Mouse (Mus musculus) CH12.LX (cell line): ENCODE data around the gene Vmn1r215. TPM values are rescaled to one million over a fixed set of nuclear protein-coding genes. Genes with fewer than 3 reads are reported as not detected.

Experiments used
- DNase-seq: peaks from one replicate; pipeline ENCODE4 v3.0.0-alpha.2; 2013; ENCODE audit errors: extremely low read depth
- H3K27ac ChIP-seq: 2 replicates; pipeline ENCODE4 v1.5.1; 2012; ENCODE audit warnings: low read depth, mild to moderate bottlenecking, control low read depth, moderate library complexity; ENCODE audit not compliant: insufficient read depth
- H3K27me3 ChIP-seq: replicated peaks from 2 replicates; pipeline ENCODE3; 2012; ENCODE audit warnings: inconsistent platforms
- H3K36me3 ChIP-seq, 2 experiments: replicated peaks in 1 of 2; 2 replicates each; pipeline versions ENCODE3 to v1.6.1; 2012; ENCODE audit warnings: inconsistent platforms in 1 of 2, low read length in 1 of 2, mild to moderate bottlenecking in 1 of 2, mixed read lengths in 1 of 2, moderate library complexity in 1 of 2; ENCODE audit not compliant: control insufficient read depth in 1 of 2, insufficient read depth in 1 of 2
- H3K4me1 ChIP-seq, 2 experiments: 2 replicates each; pipeline ENCODE4 v1.6.1; 2012; ENCODE audit warnings: inconsistent platforms in 1 of 2, moderate library complexity in 1 of 2; ENCODE audit not compliant: insufficient read depth in 2 of 2, control insufficient read depth in 1 of 2
- H3K4me2 ChIP-seq: 2 replicates; pipeline ENCODE4 v1.6.1; 2012; ENCODE audit warnings: low read depth, mild to moderate bottlenecking, control low read depth; ENCODE audit not compliant: poor library complexity, insufficient read depth, severe bottlenecking
- H3K4me3 ChIP-seq, 3 experiments: fragments of 150-350 bp in 1 of 3; sonication (generic) in 1 of 3; replicated peaks in 1 of 3; 2 replicates each; pipeline versions ENCODE3 to v1.5.1; 2011 to 2012; ENCODE audit warnings: low read depth in 2 of 3, low read length in 2 of 3, mild to moderate bottlenecking in 2 of 3, moderate library complexity in 2 of 3, control low read depth in 1 of 3, improper control_type of control experiment in 1 of 3, inconsistent platforms in 1 of 3, mixed read lengths in 1 of 3; ENCODE audit not compliant: poor library complexity in 1 of 3
- H3K79me2 ChIP-seq: replicated peaks from 2 replicates; pipeline ENCODE4 v1.6.1; 2012; ENCODE audit warnings: mild to moderate bottlenecking, moderate library complexity; ENCODE audit not compliant: control insufficient read depth, poor library complexity, insufficient read depth, severe bottlenecking; ENCODE audit errors: extremely low read depth
- H3K9ac ChIP-seq: 2 replicates; pipeline ENCODE4 v1.6.1; 2012; ENCODE audit warnings: low read depth, mild to moderate bottlenecking, control low read depth, moderate library complexity; ENCODE audit not compliant: insufficient read depth
- H3K9me3 ChIP-seq: replicated peaks from 2 replicates; pipeline ENCODE3; 2012; ENCODE audit warnings: low read length, inconsistent platforms, mixed read lengths
- CHD1 ChIP-seq: IDR thresholded peaks from 2 replicates; pipeline ENCODE4 v1.6.1; 2012; ENCODE audit warnings: low read depth, low read length, improper control_type of control experiment, inconsistent platforms
- CTCF ChIP-seq, 2 experiments: IDR thresholded peaks in 1 of 2; conservative IDR thresholded peaks in 1 of 2; 2 replicates each; pipeline ENCODE4 v1.5.1; 2011 to 2012; ENCODE audit warnings: low read depth in 2 of 2, low read length in 2 of 2, improper control_type of control experiment in 1 of 2, inconsistent platforms in 1 of 2, mild to moderate bottlenecking in 1 of 2, moderate library complexity in 1 of 2
- E2F4 ChIP-seq: IDR thresholded peaks from 2 replicates; pipeline ENCODE4 v1.6.1; 2011; ENCODE audit warnings: low read depth, low read length, improper control_type of control experiment; ENCODE audit not compliant: insufficient replicate concordance
- ELF1 ChIP-seq: IDR thresholded peaks from 2 replicates; pipeline ENCODE4 v1.6.1; 2014; ENCODE audit warnings: low read depth, mild to moderate bottlenecking, inconsistent platforms, low read length, improper control_type of control experiment
- EP300 ChIP-seq: IDR thresholded peaks from 2 replicates; pipeline ENCODE4 v1.6.1; 2011; ENCODE audit warnings: low read length, improper control_type of control experiment
- GABPA ChIP-seq: IDR thresholded peaks from 2 replicates; pipeline ENCODE4 v1.6.1; 2012; ENCODE audit warnings: low read depth, low read length, improper control_type of control experiment, inconsistent platforms; ENCODE audit not compliant: insufficient replicate concordance
- HCFC1 ChIP-seq: IDR thresholded peaks from 2 replicates; pipeline ENCODE4 v1.6.1; 2012; ENCODE audit warnings: low read depth, mild to moderate bottlenecking, inconsistent platforms, low read length, improper control_type of control experiment
- IRF4 ChIP-seq: IDR thresholded peaks from 2 replicates; pipeline ENCODE4 v1.6.1; 2014; ENCODE audit warnings: low read depth, mild to moderate bottlenecking, inconsistent platforms, low read length, improper control_type of control experiment
- MEF2A ChIP-seq: IDR thresholded peaks from 2 replicates; pipeline ENCODE4 v1.6.1; 2014; ENCODE audit warnings: low read depth, mild to moderate bottlenecking, inconsistent platforms, low read length, improper control_type of control experiment, borderline replicate concordance
- NELFE ChIP-seq: IDR thresholded peaks from 2 replicates; pipeline ENCODE4 v1.6.1; 2011; ENCODE audit warnings: low read depth, low read length, improper control_type of control experiment
- POLR2A ChIP-seq: IDR thresholded peaks from 2 replicates; pipeline ENCODE4 v1.6.1; 2011; ENCODE audit warnings: low read depth, mild to moderate bottlenecking, improper control_type of control experiment, low read length
- POLR2AphosphoS2 ChIP-seq: IDR thresholded peaks from 2 replicates; pipeline ENCODE4 v1.6.1; 2011; ENCODE audit warnings: low read depth, low read length, improper control_type of control experiment
- ZC3H11A ChIP-seq: IDR thresholded peaks from 2 replicates; pipeline ENCODE4 v1.6.1; 2012; ENCODE audit warnings: low read depth, mild to moderate bottlenecking, inconsistent platforms, low read length, improper control_type of control experiment
- ZMIZ1 ChIP-seq: IDR thresholded peaks from 2 replicates; pipeline ENCODE4 v1.6.1; 2012; ENCODE audit warnings: low read depth, mild to moderate bottlenecking, inconsistent platforms, low read length, improper control_type of control experiment
- ZNF384 ChIP-seq: IDR thresholded peaks from 2 replicates; pipeline ENCODE4 v1.6.1; 2012; ENCODE audit warnings: low read depth, low read length, improper control_type of control experiment, inconsistent platforms
- dilution Hi-C: fragments of 300-500 bp; cut with MboI; formaldehyde crosslinking; loops from 2 replicates; pipeline ENCODE4 v1.14.3; 2020; ENCODE audit warnings: low sequenced_read_pairs; ENCODE audit not compliant: extremely low pct_unique_long_range_greater_than_20kb, extremely low pct_ligation_motif_present
- in situ Hi-C: fragments of 300-500 bp; cut with MboI; formaldehyde crosslinking; loops from 3 replicates; pipeline ENCODE4 v1.14.3; 2019; ENCODE audit warnings: low sequenced_read_pairs, low pct_ligation_motif_present, low pct_unique_long_range_greater_than_20kb, mixed read lengths
- polyA plus RNA-seq: library from polyadenylated mRNA; unstranded; fragments of >175 nt; gene quantifications from 2 replicates; pipeline ENCODE4 v1.2.1, GENCODE M21; 2012; ENCODE audit warnings: low read depth; ENCODE audit not compliant: insufficient read length
- total RNA-seq, 2 experiments: library from RNA; depleted of rRNA; stranded (reverse); fragments of 300-350 nt in 1 of 2; fragments of >200 nt in 1 of 2; gene quantifications; 2 replicates each; pipeline ENCODE4 v1.2.3; 2012 to 2014

The Vmn1r215 gene
- total and polyA plus RNA-seq, 3 experiments: not detected

DNA sequence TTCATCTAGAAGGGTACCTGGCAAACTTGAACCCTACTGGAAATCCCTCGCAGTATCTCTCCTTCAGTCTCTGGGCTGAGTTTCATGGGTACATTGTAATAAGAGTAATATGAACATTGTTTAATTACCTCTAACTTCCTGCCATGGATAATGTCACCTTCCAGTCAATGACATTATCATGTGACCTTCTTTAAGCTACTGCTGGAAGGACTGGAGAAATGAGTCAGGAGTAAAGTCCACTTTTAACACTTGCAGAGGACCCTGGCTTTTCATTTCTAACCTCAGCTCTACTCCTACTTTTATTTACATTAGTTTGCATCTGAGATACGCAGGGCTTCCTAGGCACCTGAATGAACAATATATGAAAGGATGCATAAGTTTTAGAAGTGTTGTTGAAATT is 52.8 kb downstream of the Vmn1r215 start:
- Histone ChIP-seq H3K4me3 (no peak overlapping the region), H3K9me3 (no peaks in the 10 kb centered on the region), H3K27ac (no peak overlapping the region), H3K4me2 (no peak overlapping the region), H3K9ac (no peak overlapping the region), H3K36me3 (no peaks in the 10 kb centered on the region), H3K79me2 (no peaks in the 10 kb centered on the region), H3K27me3 (no peaks in the 10 kb centered on the region), H3K4me1 (no peaks in the 10 kb centered on the region)
- no peak for DNase-seq
- dilution Hi-C loops: no loop called here
- TF ChIP-seq ZC3H11A (no peak), HCFC1 (no peak), E2F4 (no peak), IRF4 (no peak), EP300 (no peak), POLR2AphosphoS2 (no peak), NELFE (no peak), POLR2A (no peak), ZMIZ1 (no peak), ELF1 (no peak), MEF2A (no peak), ZNF384 (no peak), CHD1 (no peak), CTCF (conservative IDR thresholded peaks at IDR 0.05 in 1 of 2, IDR thresholded peaks at IDR 0.05 in 1 of 2; ENCODE audit: low read depth in 2 of 2, low read length in 2 of 2) (no peak), GABPA (no peak)
- in situ Hi-C loops: no loop called here

Other genes with a start within 250 kb of the Vmn1r215 start
- gene Vmn1r210, start 236.7 kb upstream of the Vmn1r215 start, total RNA-seq (2012; rRNA removed): not detected in 2 replicates
- gene Vmn1r210, start 236.7 kb upstream of the Vmn1r215 start, total RNA-seq (2014; rRNA removed): not detected in 2 replicates
- gene Vmn1r210, start 236.7 kb upstream of the Vmn1r215 start, polyA plus RNA-seq: not detected in 2 replicates
- gene Vmn1r211, start 210.5 kb upstream of the Vmn1r215 start, total RNA-seq (2012; rRNA removed): not detected in 2 replicates
- gene Vmn1r211, start 210.5 kb upstream of the Vmn1r215 start, total RNA-seq (2014; rRNA removed): not detected in 2 replicates
- not detected in 2 replicates for gene Vmn1r211, start 210.5 kb upstream of the Vmn1r215 start, polyA plus RNA-seq
- gene Vmn1r212, start 183.8 kb upstream of the Vmn1r215 start, total RNA-seq (2012; rRNA removed): not detected in 2 replicates
- gene Vmn1r212, start 183.8 kb upstream of the Vmn1r215 start, total RNA-seq (2014; rRNA removed): not detected in 2 replicates
- not detected in 2 replicates for gene Vmn1r212, start 183.8 kb upstream of the Vmn1r215 start, polyA plus RNA-seq
- gene Vmn1r213, start 60.4 kb upstream of the Vmn1r215 start, total RNA-seq (2012; rRNA removed): not detected in 2 replicates
- gene Vmn1r213, start 60.4 kb upstream of the Vmn1r215 start, total RNA-seq (2014; rRNA removed): not detected in 2 replicates
- gene Vmn1r213, start 60.4 kb upstream of the Vmn1r215 start, polyA plus RNA-seq: not detected in 2 replicates
- gene Vmn1r214, start 37.6 kb upstream of the Vmn1r215 start, total RNA-seq (2012; rRNA removed): not detected in 2 replicates
- gene Vmn1r214, start 37.6 kb upstream of the Vmn1r215 start, total RNA-seq (2014; rRNA removed): not detected in 2 replicates
- not detected in 2 replicates for gene Vmn1r214, start 37.6 kb upstream of the Vmn1r215 start, polyA plus RNA-seq
- gene Vmn1r217, start 50.2 kb downstream of the Vmn1r215 start, total RNA-seq (2012; rRNA removed): not detected in 2 replicates
- not detected in 2 replicates for gene Vmn1r217, start 50.2 kb downstream of the Vmn1r215 start, total RNA-seq (2014; rRNA removed)
- not detected in 2 replicates for gene Vmn1r217, start 50.2 kb downstream of the Vmn1r215 start, polyA plus RNA-seq
- gene Vmn1r218, start 65.1 kb downstream of the Vmn1r215 start, total RNA-seq (2012; rRNA removed): not detected in 2 replicates
- not detected in 2 replicates for gene Vmn1r218, start 65.1 kb downstream of the Vmn1r215 start, total RNA-seq (2014; rRNA removed)
- not detected in 2 replicates for gene Vmn1r218, start 65.1 kb downstream of the Vmn1r215 start, polyA plus RNA-seq
- not detected in 2 replicates for gene Vmn1r219, start 91.3 kb downstream of the Vmn1r215 start, total RNA-seq (2012; rRNA removed)
- not detected in 2 replicates for gene Vmn1r219, start 91.3 kb downstream of the Vmn1r215 start, total RNA-seq (2014; rRNA removed)
- gene Vmn1r219, start 91.3 kb downstream of the Vmn1r215 start, polyA plus RNA-seq: not detected in 2 replicates
- not detected in 2 replicates for gene Vmn1r220, start 120.0 kb downstream of the Vmn1r215 start, total RNA-seq (2012; rRNA removed)
- gene Vmn1r220, start 120.0 kb downstream of the Vmn1r215 start, total RNA-seq (2014; rRNA removed): not detected in 2 replicates
- gene Vmn1r220, start 120.0 kb downstream of the Vmn1r215 start, polyA plus RNA-seq: not detected in 2 replicates
- not detected in 2 replicates for gene Vmn1r221, start 146.1 kb downstream of the Vmn1r215 start, total RNA-seq (2012; rRNA removed)
- gene Vmn1r221, start 146.1 kb downstream of the Vmn1r215 start, total RNA-seq (2014; rRNA removed): not detected in 2 replicates
- gene Vmn1r221, start 146.1 kb downstream of the Vmn1r215 start, polyA plus RNA-seq: not detected in 2 replicates
- gene Vmn1r222, start 167.9 kb downstream of the Vmn1r215 start, total RNA-seq (2012; rRNA removed): not detected in 2 replicates
- not detected in 2 replicates for gene Vmn1r222, start 167.9 kb downstream of the Vmn1r215 start, total RNA-seq (2014; rRNA removed)
- not detected in 2 replicates for gene Vmn1r222, start 167.9 kb downstream of the Vmn1r215 start, polyA plus RNA-seq
- gene Vmn1r223, start 179.1 kb downstream of the Vmn1r215 start, total RNA-seq (2012; rRNA removed): not detected in 2 replicates
- gene Vmn1r223, start 179.1 kb downstream of the Vmn1r215 start, total RNA-seq (2014; rRNA removed): not detected in 2 replicates
- gene Vmn1r223, start 179.1 kb downstream of the Vmn1r215 start, polyA plus RNA-seq: 0.06 TPM in 1 of 2 replicates, not detected in the other